Mouse (Mus musculus): Measurements from ENCODE around the gene Treml2.

The Treml2 gene

GRCm38 (mm10) chr17:48299203-48299602 lies at the start of gene Treml2:
Treml2 (plus strand) TSS chr17:48299498.
- no peak for DNase-seq (ENCODE audit: inconsistent ontology term)

DNA sequence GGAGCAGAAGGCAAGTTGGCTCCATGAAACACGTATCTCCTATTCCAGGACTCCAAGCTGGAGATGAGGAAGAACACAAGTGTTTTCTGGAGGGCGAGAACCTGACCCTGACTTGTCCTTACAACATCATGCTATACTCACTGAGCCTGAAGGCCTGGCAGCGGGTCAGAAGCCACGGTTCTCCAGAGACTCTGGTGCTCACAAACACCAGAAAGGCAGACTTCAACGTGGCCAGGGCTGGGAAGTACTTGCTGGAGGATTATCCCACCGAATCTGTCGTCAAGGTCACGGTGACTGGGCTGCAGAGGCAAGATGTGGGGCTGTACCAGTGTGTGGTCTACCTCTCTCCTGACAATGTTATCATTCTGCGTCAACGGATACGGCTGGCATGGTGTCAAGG lies 49.8 kb upstream of the Treml2 start:
- DNase-seq (ENCODE audit: inconsistent ontology term) = no peak

- DNase-seq (ENCODE audit: inconsistent ontology term) = no peak
These were observed 48.7 kb upstream of the Treml2 start for GRCm38 (mm10) chr17:48250631-48251030.

DNA sequence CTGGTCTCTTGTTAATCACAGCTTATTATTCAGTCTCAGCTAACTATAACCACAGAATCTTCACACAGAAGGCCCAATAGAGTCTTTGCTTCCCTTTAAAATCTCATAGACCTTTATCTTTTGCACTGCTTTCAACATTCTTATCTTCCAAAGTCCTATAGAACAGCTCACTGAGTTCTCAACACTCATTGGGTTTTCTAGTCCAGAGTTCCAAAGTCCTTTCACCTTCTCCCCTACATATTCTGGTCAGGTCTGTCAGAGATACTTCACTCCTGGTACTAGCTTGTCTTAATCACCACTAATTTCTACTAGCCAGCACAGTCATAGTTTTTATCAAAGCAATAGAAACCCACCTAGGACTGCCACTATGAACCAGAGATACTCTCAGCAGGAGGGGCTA lies 42.7 kb upstream of the Treml2 start:
- DNase-seq (ENCODE audit: inconsistent ontology term) = no peak

- DNase-seq (ENCODE audit: inconsistent ontology term) = no peak
These were observed 37.4 kb upstream of the Treml2 start for GRCm38 (mm10) chr17:48261868-48262267.

DNA sequence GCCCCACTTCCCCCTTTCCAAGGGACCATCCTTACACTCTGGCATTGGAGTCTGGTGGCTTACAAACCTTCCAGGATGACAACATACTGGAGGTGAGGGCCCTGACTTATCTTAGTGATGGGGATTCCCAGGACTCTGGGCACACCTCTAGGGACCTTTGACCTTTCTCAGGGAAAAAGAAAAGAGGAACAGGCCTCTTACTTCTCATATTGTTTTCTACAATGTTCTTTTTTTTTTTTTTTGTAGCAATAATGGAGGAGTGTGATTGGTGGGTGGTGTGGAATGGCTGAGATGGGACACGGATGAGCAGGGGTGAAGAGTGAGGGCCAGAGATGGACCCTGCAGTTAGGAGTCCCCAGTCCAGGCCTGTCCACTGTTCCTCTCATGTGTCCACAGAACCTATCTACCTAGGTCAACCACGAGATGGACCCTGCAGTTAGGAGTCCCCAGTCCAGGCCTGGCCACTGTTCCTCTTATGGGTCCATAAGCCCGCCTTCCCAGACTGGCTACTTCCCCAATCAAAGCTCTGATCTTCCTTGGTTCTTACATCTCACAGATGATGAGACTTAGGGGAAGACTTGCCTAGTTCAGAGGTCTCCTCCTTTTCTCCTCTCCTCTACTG lies 35.4 kb upstream of the Treml2 start, which contains the start of gene Treml4:
Gene Treml4, plus strand, starts transcription at position 555 of the 622 bp plus-strand sequence.
- DNase-seq (ENCODE audit: inconsistent ontology term) = no peak

DNA sequence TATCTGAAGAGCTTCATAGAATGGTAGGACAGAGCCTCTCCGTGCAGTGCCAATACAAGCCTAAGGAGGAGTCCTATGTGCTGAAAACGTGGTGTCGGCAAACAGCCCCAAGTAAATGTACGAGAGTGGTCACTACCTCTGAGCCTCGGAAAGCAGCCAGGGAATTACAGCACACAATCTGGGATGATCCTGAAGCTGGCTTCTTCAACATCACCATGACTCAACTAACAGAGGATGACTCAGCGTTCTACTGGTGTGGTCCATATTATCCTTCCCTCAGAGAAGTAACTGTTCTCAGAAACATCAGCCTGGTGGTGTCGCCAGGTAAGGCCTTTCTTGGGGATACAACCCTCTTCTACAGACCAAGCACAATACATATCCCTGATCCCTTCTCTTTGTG lies 34.6 kb upstream of the Treml2 start:
- no peak for DNase-seq (ENCODE audit: inconsistent ontology term)

DNA sequence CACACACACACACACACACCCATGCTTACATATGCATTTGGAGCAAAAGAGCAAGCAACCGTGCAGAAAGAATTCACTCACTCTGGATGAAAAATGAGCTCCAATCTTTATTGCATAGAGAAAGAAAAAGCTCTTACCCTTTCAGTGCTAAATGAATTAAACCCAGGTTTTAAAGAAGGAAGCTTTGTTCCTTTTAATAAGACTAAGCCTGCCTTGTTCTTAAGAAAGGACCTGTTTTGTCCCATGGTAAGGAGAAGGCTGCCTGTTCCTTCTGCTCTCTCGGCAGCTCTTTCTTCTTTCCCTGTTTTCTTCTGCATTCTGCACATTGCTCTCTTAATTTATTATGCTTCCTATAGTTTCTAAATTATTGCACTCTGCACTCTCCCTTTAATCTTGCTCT lies 33.2 kb upstream of the Treml2 start:
- DNase-seq (ENCODE audit: inconsistent ontology term) = no peak

DNA sequence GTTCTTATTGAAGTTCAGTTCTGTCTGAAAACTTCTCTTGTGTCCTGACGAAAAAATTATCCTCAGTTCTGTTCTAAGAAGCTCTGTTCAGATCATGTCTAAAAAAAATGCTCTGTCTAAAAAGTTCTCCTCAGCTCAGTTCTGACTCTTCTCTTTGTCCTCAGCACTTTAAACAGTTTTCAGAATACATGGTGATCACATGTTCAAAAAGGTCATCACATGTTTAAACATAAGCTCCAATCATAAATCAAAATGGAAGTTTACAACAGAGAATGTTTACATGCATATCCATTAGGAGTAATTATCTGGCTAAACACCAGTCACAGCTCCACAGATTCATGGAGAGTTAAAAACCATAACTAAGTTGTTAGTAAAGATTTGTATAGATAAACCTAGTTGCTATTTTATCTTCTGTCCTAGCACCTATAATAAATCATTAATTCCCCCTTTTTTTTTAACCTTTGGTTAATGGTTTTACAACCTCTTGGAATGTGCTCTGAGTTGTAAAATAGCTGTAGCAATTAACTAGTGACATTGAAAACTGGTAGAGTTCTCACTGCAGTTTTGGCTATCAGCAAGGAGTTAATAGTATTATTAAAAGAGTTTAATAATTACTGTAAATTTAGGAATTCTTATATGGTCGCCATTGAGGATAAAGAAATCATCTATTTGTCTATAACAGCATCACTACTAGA lies 32.5 kb upstream of the Treml2 start:
- no peak for DNase-seq (ENCODE audit: inconsistent ontology term)

GRCm38 (mm10) chr17:48267591-48267990 lies 31.7 kb upstream of the Treml2 start:
- no peak for DNase-seq (ENCODE audit: inconsistent ontology term)

- no peak for DNase-seq (ENCODE audit: inconsistent ontology term)
These were observed 31.0 kb upstream of the Treml2 start for GRCm38 (mm10) chr17:48268276-48268675.

- no peak for DNase-seq (ENCODE audit: inconsistent ontology term)
These were observed 29.5 kb upstream of the Treml2 start for GRCm38 (mm10) chr17:48269833-48270232.

DNA sequence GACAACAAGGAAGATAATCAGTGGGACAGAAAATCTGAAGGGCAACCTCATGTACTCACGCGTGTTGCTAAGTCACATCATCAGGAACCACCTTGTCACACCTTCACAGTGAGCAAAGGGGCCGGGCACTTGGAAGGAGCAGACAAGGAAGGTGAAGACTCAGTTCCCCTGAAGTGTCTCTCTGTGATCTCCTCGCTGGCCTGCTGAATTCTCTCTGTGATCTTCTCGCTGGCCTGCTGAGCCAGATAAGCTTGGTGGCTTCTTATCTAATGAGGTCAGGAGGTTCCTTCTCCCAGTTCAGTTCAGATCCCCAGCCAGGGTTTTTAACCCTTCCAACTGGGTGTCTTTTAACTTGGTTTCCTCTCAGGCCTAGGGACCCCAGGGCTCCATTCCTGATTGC lies 27.1 kb upstream of the Treml2 start:
- no peak for DNase-seq (ENCODE audit: inconsistent ontology term)

DNA sequence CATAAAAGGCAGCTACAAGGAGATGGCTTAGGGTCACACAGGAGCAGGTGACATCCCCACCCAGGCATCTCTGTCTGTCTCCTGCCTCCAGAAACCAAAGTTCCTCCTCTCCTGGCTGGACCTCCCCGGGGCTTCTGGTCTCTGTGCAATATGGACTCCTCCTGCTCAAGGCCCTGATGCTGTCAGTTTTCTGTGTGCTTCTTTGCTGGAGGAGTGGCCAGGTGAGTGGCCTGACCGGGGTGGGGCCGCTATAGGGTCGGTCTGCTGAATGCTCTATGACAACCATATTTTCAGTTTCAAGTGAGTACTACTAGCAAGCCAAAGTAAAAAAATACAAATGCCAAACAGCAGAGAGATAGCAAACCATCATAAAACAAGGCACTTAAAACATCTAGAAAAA lies 26.7 kb upstream of the Treml2 start:
- no peak for DNase-seq (ENCODE audit: inconsistent ontology term)

- no peak for DNase-seq (ENCODE audit: inconsistent ontology term)
These were observed 25.2 kb upstream of the Treml2 start for GRCm38 (mm10) chr17:48274098-48274497.

- DNase-seq (ENCODE audit: inconsistent ontology term) = peak; percentile 45
These were observed 24.4 kb upstream of the Treml2 start for GRCm38 (mm10) chr17:48274885-48275284.

- no peak for DNase-seq (ENCODE audit: inconsistent ontology term)
These were observed 23.6 kb upstream of the Treml2 start for GRCm38 (mm10) chr17:48275736-48276135.

GRCm38 (mm10) chr17:48278381-48278780 lies 20.9 kb upstream of the Treml2 start:
- DNase-seq (ENCODE audit: inconsistent ontology term) = no peak

GRCm38 (mm10) chr17:48279002-48279401 lies 20.3 kb upstream of the Treml2 start:
- DNase-seq (ENCODE audit: inconsistent ontology term) = no peak

GRCm38 (mm10) chr17:48280943-48281738 lies 18.2 kb upstream of the Treml2 start:
- DNase-seq (ENCODE audit: inconsistent ontology term) = peak; percentile 0

GRCm38 (mm10) chr17:48281739-48282085 lies 17.6 kb upstream of the Treml2 start:
- DNase-seq (ENCODE audit: inconsistent ontology term) = peak; percentile 5

- no peak for DNase-seq (ENCODE audit: inconsistent ontology term)
These were observed 12.5 kb upstream of the Treml2 start for GRCm38 (mm10) chr17:48286765-48287164.

GRCm38 (mm10) chr17:48287276-48287675 lies 12.0 kb upstream of the Treml2 start:
- no peak for DNase-seq (ENCODE audit: inconsistent ontology term)

Data from Muller cell, postnatal 12 days (primary cell).